Mouse (Mus musculus): Measurements from ENCODE around the gene Flg.

Gene Flg

DNA sequence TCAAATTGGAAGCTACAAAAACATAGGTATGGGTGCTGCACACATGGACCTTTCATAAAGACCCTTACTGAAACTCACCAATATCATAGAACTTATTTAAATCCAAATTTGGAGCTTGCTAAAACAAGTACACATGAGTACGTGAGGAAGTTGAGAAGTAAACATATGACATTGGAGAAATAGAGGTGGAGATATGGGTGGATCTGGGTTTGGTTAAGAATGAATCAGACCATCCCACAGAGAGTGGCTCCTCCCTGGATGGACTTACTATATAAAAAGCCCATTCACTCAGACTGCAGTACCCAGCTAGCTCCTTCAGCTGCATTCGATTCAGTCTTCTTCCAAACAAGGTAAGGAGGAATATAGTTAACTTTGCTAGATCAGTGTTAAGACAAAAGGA, at the start of gene Flg:
TSS of gene Flg (plus strand) at position 301 of the 400 bp plus-strand sequence.
- no peak for DNase-seq

- DNase-seq: no peak
Observed at GRCm38 (mm10) chr3:93297542-93297941, 24.2 kb downstream of the Flg start.

DNA sequence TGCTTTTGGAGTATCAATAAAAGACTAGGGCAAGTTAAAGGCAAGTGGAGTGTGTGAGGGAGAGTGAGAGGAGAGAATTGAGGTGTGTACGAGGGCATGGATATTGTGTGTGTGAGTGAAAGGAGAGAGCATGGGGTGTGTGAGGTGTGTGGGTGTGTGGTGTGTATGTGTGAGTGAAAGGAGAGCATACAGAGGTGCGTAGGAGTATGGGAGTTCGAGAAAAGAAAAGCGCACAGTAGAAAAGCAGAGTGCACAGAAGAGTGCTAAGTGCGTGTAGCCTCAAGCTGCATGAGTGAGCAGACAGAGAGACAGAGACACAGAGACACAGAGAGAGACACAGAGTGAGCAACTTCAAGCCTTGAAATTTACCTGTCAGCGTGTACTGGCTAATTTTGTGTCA, 26.5 kb downstream of the Flg start:
- no peak for DNase-seq

DNA sequence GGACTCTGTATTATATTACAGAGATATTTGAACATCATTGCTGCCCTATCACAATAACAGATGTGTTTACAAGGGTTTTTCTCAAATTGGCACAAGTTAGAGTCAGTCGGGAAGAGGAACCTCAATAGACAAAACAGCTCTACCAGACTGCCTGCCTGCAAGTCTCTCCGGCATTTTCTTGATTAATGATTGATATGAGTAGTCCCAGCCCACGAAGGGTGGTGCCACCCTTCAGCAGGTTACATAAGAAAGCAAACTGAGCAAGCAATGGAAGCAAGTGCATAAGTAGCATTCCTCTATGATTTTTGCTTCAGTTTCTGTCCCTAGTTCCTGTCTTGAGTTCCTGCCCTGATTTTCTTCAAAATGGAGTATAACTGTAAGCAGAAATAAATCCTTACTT, 28.6 kb downstream of the Flg start:
- DNase-seq: no peak

DNA sequence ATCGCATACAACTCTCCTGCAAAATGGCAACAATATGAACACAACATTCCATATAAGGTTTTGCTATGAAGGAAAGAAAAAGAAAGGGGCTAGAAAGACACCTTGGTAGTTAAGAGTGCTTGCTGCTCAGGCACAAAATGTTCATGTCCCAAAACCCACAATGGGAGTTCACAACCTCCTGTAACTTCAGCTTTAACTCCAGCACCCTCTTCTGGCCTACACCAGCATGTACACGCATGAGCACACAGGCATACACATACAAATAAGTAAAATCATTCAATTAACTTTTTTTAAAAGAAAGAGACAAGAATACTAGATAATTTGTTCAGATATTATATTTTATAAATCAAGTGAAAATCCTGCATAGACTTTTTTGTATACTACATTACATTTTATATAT, 32.8 kb downstream of the Flg start:
- no peak for DNase-seq

GRCm38 (mm10) chr3:93311371-93311770, 38.0 kb downstream of the Flg start:
- DNase-seq: no peak

DNA sequence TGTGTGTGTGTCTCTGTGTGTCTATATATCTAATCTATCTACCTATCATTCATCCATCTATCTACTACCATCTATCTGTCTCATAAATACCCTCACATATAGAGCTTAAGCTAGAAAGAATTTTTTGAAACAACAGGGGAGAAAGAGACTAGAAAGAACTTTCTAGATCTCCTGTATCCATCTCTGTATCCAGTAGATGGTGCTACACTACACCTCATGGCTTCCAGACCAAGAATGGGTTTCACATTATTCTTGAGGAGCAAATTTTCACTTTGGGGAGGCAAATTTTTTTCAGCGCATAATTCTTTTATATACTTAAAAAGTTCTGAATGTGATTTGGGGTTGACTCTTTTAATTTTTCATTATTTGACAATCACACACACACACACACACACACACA, 41.1 kb downstream of the Flg start:
- no peak for DNase-seq

DNA sequence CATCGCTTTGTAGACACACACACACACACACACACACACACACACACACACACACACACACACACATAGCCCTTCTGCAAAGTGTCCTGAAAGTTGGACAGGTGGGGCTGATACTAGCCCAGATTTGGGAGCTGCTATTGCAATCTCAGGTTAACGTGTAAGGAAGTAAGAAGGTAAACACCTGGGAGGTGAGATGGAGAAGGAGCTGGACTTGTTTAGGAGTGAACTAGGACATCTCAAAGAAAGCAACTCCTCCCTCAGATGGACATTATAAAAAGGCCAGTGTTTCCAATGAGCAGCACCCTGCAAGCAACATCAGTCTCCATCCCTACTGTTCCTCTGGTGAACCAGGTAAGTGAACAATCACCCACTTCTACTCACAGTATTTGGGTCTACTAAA, 46.1 kb downstream of the Flg start, which contains the start of gene Hrnr:
TSS of gene Hrnr (plus strand) at position 301 of the 400 bp plus-strand sequence.
- no peak for DNase-seq

DNA sequence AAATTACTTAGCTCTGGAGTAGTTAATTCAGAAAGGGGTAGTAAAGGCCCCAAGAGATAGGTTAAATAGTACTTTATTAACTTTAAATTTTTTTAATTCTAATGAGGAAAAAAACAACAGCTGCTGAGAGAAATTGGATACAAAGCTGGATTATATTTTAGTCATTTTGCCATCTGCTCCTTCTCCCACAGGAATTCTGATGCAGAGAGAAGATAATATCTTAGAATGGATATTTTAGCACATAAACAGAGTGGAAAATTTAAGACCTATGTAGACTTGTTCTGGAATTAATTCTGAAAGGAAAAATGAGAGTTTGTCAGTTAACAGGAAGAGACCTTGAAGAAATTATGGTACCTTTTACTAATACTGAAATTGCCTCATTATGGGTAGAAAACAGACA, 64.4 kb downstream of the Flg start:
- no peak for DNase-seq

- DNase-seq: no peak
Observed at GRCm38 (mm10) chr3:93340021-93340420, 66.7 kb downstream of the Flg start.

All from kidney, postnatal 14 days (tissue).